Mouse (Mus musculus) E14TG2a.4 (cell line): ENCODE results near the gene Oxtr.

Experiments
- CTCF ChIP-seq: conservative IDR thresholded peaks from 2 replicates; pipeline ENCODE4 v1.5.1; 2014; ENCODE audit warnings: low read length
- POU5F1 ChIP-seq: IDR thresholded peaks from 2 replicates; pipeline ENCODE4 v1.6.1; 2014; ENCODE audit warnings: low read length, borderline replicate concordance

GRCm38 (mm10) chr6:112471644-112472043 lies 18.1 kb downstream of the Oxtr start:
- TF ChIP-seq POU5F1 (no peak), CTCF (no peak)
